Mouse (Mus musculus) T-helper 17 cell (primary cell): Measurements from ENCODE around the gene Hcrtr1.

Source experiments
- in situ Hi-C, 2 experiments: fragments of 300-600 bp; cut with MboI, MseI; formaldehyde crosslinking; loops; 1 replicate in 1 of 2; 2 replicates in 1 of 2; pipeline ENCODE4 v1.15.1; 2025; ENCODE audit warnings: high pct_unique_total_duplicates in 2 of 2

The Hcrtr1 gene

GRCm38 (mm10) chr4:130124110-130124509, 15.0 kb downstream of the Hcrtr1 start:
- in situ Hi-C loops: no loop called here

- in situ Hi-C loops: no loop called here
Observed at GRCm38 (mm10) chr4:130123020-130123419, 16.1 kb downstream of the Hcrtr1 start.

GRCm38 (mm10) chr4:130121560-130121959, 17.6 kb downstream of the Hcrtr1 start:
- in situ Hi-C loops: no loop called here

- in situ Hi-C loops: no loop called here
Observed at GRCm38 (mm10) chr4:130120752-130121151, 18.4 kb downstream of the Hcrtr1 start.

GRCm38 (mm10) chr4:130112732-130113131, 26.4 kb downstream of the Hcrtr1 start:
- in situ Hi-C loops: no loop called here

- in situ Hi-C loops: no loop called here
Observed at GRCm38 (mm10) chr4:130112299-130112698, 26.9 kb downstream of the Hcrtr1 start.

- in situ Hi-C loops: no loop called here
Observed at GRCm38 (mm10) chr4:130110091-130110490, 29.1 kb downstream of the Hcrtr1 start.

- in situ Hi-C loops: loop anchor here in 1 of 2 experiments (10.0 kb wide), 1 partner anchor 335 kb away; no protein-coding TSS in a partner anchor
Observed at GRCm38 (mm10) chr4:130109666-130110065, 29.5 kb downstream of the Hcrtr1 start.

- in situ Hi-C loops: loop anchor here in 1 of 2 experiments (10.0 kb wide), 1 partner anchor 334 kb away; no protein-coding TSS in a partner anchor
Observed at GRCm38 (mm10) chr4:130108929-130109328, 30.2 kb downstream of the Hcrtr1 start.

GRCm38 (mm10) chr4:130107444-130108131, 31.6 kb downstream of the Hcrtr1 start:
- in situ Hi-C loops: loop anchor here in 1 of 2 experiments (10.0 kb wide), 1 partner anchor 333 kb away; no protein-coding TSS in a partner anchor

GRCm38 (mm10) chr4:130107065-130107443, 32.1 kb downstream of the Hcrtr1 start:
- in situ Hi-C loops: loop anchor here in 1 of 2 experiments (10.0 kb wide), 1 partner anchor 332 kb away; no protein-coding TSS in a partner anchor

GRCm38 (mm10) chr4:130104584-130104983, 34.6 kb downstream of the Hcrtr1 start:
- in situ Hi-C loops: loop anchor here in 1 of 2 experiments (10.0 kb wide), 1 partner anchor 330 kb away; no protein-coding TSS in a partner anchor

GRCm38 (mm10) chr4:130103632-130104031, 35.5 kb downstream of the Hcrtr1 start:
- in situ Hi-C loops: loop anchor here in 1 of 2 experiments (10.0 kb wide), 1 partner anchor 329 kb away; no protein-coding TSS in a partner anchor

GRCm38 (mm10) chr4:130102111-130102651, 37.0 kb downstream of the Hcrtr1 start, which contains the start of gene Pef1:
Gene Pef1, plus strand, starts transcription at chr4:130102558.
- in situ Hi-C loops: loop anchor here in 1 of 2 experiments (10.0 kb wide), 1 partner anchor 327 kb away; no protein-coding TSS in a partner anchor

GRCm38 (mm10) chr4:130101183-130101582, 38.0 kb downstream of the Hcrtr1 start:
- in situ Hi-C loops: loop anchor here in 1 of 2 experiments (10.0 kb wide), 1 partner anchor 326 kb away; no protein-coding TSS in a partner anchor

- in situ Hi-C loops: no loop called here
Observed at GRCm38 (mm10) chr4:130095137-130095536, 44.0 kb downstream of the Hcrtr1 start.

GRCm38 (mm10) chr4:130087293-130087692, 51.9 kb downstream of the Hcrtr1 start:
- in situ Hi-C loops: no loop called here

- in situ Hi-C loops: no loop called here
Observed at GRCm38 (mm10) chr4:130085246-130085820, 53.8 kb downstream of the Hcrtr1 start.

GRCm38 (mm10) chr4:130084331-130084945, 54.7 kb downstream of the Hcrtr1 start:
- in situ Hi-C loops: loop anchor here (5.0 kb wide), 2 partner anchors 57 to 122 kb away; no protein-coding TSS in a partner anchor

- in situ Hi-C loops: loop anchor here (5.0 kb wide), 2 partner anchors 55 to 120 kb away; no protein-coding TSS in a partner anchor
Observed at GRCm38 (mm10) chr4:130082211-130082610, 56.9 kb downstream of the Hcrtr1 start.
